Mouse (Mus musculus): ENCODE measurements around the gene Zfyve19. TPM values are rescaled to one million over a fixed set of nuclear protein-coding genes. Genes with fewer than 3 reads are reported as not detected.

Gene Zfyve19
- polyA plus RNA-seq (2014; fragmentation: Illumina TruSeq; extraction: RNeasy Lipid Tissue Mini Kit (QIAGEN cat#74804)): 2.7 TPM

DNA sequence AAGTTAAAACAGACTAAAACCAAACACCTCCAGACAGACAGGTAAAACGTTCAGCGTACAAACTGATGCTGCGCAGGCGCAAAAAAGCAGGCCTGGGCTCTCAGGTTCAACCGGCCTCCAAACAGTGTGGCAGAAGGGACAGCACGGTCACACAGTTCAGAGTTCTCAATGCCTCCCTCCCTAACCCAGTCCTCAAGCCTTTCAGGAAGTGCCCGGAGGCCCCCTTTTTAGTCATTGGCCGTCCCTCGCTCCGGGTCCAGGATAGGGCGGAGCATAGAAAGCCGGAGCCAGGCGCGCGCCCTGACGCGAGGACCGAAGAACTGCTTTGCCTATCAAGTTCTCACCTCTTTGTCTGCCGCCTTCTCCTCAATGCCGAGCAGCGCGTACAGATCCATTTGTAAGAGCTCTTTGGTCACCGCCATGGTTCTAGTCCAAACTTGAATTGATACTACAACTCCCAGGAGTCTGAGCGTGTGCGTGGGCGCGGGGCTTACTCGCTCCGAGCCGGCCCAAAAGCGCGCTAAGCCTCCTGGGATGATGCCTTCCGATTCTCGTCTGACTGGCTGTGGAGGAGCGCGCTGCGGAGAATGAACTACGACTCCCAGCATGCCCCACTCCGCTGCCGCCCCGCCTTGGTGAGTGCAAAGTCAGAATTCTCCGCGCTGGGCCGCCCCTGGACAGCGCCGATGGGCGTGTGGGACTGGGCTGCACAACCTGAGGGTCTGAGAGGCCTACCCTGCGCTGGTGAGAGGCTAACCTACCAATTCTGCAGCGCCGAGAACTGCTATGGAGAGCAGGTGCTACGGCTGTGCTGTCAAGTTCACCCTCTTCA lies at the start of gene Zfyve19, which contains the start of gene Dnajc17:
Gene Zfyve19, plus strand, starts transcription at position 274 of the 832 bp plus-strand sequence.
Gene Dnajc17, minus strand, starts transcription at position 452 of the 832 bp plus-strand sequence.

DNA sequence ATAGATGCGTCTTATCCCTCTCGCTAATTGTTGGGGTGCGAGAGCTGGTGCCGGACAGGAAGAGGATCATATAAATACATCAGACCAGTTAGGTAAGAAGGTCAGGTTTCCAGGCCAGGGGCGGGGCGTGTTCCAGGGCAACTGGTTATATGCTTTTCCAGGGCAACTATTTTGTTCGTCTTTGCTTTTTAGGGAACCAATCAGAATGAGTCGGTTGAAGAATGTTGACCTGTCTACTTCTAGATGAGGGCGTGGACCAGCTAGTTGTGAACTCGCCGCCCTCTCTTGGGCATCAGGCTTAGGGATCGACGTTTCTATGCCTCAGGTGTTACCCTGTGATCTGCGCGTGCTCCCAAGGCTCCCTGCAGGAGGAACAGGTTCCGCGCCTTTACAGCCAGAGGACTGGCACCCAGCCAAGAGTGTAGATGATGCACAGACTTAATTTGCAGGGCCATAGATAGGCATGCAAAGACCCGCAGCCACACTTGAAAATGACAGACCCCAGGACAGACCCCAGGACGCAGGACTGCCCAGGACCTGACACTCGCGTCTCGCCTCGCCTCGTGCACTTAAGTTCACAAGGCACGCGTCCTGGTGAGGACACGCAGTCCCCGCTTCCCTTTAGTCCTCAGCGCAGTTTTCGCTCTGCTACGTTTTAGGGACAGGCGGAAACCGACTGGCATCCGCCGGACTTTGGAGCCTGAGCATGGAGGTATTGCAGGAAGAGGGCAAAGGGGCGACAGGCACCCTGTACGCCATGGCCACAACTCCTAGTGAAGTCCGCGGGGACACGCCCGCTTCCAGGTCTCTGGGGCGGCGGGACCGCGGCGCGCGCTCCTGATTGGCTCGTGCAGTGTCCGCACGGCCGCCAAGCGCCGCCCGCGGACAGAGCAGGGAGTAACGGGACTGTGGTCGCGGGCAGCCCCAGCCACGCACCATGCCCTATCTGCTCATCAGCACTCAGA lies 41.2 kb upstream of the Zfyve19 start, which contains the start of gene Gchfr:
Gene Gchfr, plus strand, starts transcription at position 873 of the 965 bp plus-strand sequence.

DNA sequence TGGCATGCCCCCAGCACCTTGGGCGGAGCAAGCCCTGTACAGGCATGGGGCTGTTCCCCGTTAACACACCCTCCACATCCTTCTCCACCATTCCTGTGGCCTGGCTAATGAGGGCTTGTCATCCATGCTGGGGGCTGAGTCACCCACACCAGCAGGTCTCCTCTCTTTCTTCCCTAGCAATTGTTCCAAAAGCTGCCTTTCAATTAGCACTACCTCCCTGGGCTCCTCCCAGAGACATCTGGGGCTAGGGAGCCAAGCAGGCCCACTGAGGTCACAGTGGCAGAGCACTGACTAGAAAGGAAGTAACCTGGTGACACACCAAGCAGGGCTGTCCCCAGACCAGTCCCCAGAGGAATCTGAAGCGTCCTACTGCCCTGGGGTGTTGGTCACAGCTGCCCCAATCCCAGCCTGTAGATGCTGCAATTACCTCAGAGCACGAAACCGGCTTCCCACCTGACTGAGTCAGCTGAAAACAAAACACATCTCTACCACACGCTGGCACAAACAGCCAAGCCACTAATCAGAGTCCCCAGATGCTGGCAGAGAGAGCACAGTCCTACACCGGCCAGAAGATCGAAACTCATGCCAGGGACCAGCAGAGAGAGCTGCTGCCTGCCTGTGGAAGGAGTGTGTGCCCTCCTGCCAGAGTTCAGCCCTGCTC lies 34.3 kb upstream of the Zfyve19 start, which contains the start of gene Gm14137:
Gene Gm14137, plus strand, starts transcription at position 519 of the 661 bp plus-strand sequence.

DNA sequence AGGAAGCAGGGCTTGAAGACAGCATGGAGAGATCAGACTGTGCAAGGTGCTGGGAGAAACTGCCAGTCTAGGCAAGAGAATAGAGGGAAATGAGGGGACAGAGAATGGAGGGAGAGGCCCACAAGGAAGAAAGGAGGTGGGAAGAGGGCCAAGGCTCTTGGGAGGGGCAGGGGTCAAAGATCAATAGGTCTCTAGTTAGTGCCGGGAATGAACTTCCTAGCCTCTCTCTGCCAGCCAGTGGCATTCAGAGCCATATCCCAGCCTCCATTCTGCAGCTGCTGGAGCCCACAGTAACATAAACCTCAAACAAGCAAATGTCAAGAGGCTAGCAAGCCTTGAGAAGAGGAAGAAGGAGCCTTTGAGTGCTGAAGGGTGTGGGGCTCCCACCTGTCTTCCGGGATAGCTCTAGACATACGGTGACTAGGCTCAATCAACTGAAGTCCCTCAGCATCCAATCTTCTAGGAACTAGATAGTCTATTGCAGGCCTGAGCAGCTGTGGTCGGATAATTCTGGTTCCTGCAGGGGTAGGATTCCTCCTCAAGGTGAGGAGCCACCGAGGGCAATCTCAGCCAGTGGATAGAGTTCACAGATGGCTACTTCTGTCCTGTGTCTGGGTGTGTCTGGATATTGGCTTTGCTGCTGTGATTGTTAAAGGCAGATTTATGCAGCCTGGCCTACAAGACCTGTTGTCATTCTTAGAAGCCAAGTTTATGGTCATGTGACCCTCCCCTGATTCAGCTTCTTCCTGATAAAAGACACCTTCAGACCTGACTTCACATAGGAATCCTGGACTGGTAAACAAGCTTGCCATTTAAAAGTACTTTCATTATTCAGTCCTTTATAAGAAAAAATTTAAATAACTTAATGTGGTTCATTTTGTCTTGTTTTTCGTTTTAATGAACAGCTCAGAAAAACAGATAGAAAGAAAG lies 21.6 kb downstream of the Zfyve19 start, which contains the start of gene Ppp1r14d:
Gene Ppp1r14d, minus strand, starts transcription at position 132 of the 930 bp plus-strand sequence.

DNA sequence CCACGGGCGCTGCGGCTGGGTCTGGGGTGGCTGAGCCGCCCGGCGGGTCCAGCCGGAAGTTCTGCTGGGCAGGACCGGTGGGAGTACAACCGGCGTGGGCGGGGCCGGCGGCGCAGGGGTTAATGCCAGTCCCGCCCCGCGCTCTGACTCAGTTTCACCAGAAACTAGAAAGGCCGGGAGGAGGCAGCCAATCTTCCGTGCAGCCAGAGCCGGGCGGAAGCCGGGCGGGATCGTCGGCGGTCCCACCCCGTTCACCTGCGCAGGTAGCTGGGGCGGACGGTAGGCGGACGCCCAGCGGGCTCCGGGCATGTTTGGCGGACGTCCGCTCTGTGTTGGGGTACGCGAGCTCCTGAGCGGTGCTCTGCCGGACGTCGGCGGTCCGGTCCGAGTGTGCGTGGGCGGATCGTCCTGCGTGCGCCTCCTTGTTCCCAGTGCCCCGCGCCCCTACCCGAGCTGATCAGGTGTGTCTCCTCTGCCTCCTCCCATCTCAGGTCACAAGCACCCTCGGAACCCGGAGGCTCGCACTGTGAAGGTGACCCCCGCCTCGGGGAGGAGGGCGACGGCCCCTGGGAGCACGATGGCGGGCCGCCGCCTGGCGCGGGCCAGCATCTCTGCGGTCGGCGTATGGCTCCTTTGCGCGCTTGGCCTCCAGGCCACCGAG lies 28.9 kb downstream of the Zfyve19 start, which contains the start of gene Spint1:
Gene Spint1, plus strand, starts transcription at position 153 of the 661 bp plus-strand sequence.

Other genes with a start within 250 kb of the Zfyve19 start
- 11.1 TPM for gene Ccdc32, start 179.2 kb upstream of the Zfyve19 start, polyA plus RNA-seq (2014; fragmentation: Illumina TruSeq; extraction: RNeasy Lipid Tissue Mini Kit (QIAGEN cat#74804))
- 4.7 TPM for gene Rpusd2, start 173.8 kb upstream of the Zfyve19 start, polyA plus RNA-seq (2014; fragmentation: Illumina TruSeq; extraction: RNeasy Lipid Tissue Mini Kit (QIAGEN cat#74804))
- 29.7 TPM for gene Knl1, start 161.5 kb upstream of the Zfyve19 start, polyA plus RNA-seq (2014; fragmentation: Illumina TruSeq; extraction: RNeasy Lipid Tissue Mini Kit (QIAGEN cat#74804))
- 13.3 TPM for gene Rad51, start 95.8 kb upstream of the Zfyve19 start, polyA plus RNA-seq (2014; fragmentation: Illumina TruSeq; extraction: RNeasy Lipid Tissue Mini Kit (QIAGEN cat#74804))
- gene Rmdn3, start 51.6 kb upstream of the Zfyve19 start, polyA plus RNA-seq (2014; fragmentation: Illumina TruSeq; extraction: RNeasy Lipid Tissue Mini Kit (QIAGEN cat#74804)): 18.4 TPM
- not detected for gene Gchfr, start 40.8 kb upstream of the Zfyve19 start, polyA plus RNA-seq (2014; fragmentation: Illumina TruSeq; extraction: RNeasy Lipid Tissue Mini Kit (QIAGEN cat#74804))
- gene Gm14137, start 34.1 kb upstream of the Zfyve19 start, polyA plus RNA-seq (2014; fragmentation: Illumina TruSeq; extraction: RNeasy Lipid Tissue Mini Kit (QIAGEN cat#74804)): not detected
- 1.8 TPM for gene Dnajc17, start 178 bp downstream of the Zfyve19 start, polyA plus RNA-seq (2014; fragmentation: Illumina TruSeq; extraction: RNeasy Lipid Tissue Mini Kit (QIAGEN cat#74804))
- not detected for gene Ppp1r14d, start 21.3 kb downstream of the Zfyve19 start, polyA plus RNA-seq (2014; fragmentation: Illumina TruSeq; extraction: RNeasy Lipid Tissue Mini Kit (QIAGEN cat#74804))
- 1.3 TPM for gene Spint1, start 28.7 kb downstream of the Zfyve19 start, polyA plus RNA-seq (2014; fragmentation: Illumina TruSeq; extraction: RNeasy Lipid Tissue Mini Kit (QIAGEN cat#74804))
- not detected for gene Rhov, start 62.7 kb downstream of the Zfyve19 start, polyA plus RNA-seq (2014; fragmentation: Illumina TruSeq; extraction: RNeasy Lipid Tissue Mini Kit (QIAGEN cat#74804))
- gene Vps18, start 80.1 kb downstream of the Zfyve19 start, polyA plus RNA-seq (2014; fragmentation: Illumina TruSeq; extraction: RNeasy Lipid Tissue Mini Kit (QIAGEN cat#74804)): 0.29 TPM
- gene Dll4, start 117.2 kb downstream of the Zfyve19 start, polyA plus RNA-seq (2014; fragmentation: Illumina TruSeq; extraction: RNeasy Lipid Tissue Mini Kit (QIAGEN cat#74804)): 0.14 TPM
- not detected for gene Chac1, start 142.6 kb downstream of the Zfyve19 start, polyA plus RNA-seq (2014; fragmentation: Illumina TruSeq; extraction: RNeasy Lipid Tissue Mini Kit (QIAGEN cat#74804))